Mouse (Mus musculus): ENCODE results near the gene Crmp1. TPM values are rescaled to one million over a fixed set of nuclear protein-coding genes. Genes with fewer than 3 reads are reported as not detected.

The Crmp1 gene
- total and polyA plus RNA-seq, 2 experiments from 2014 or later: 2.0 to 5.2 TPM

- no peak for TF ChIP-seq CTCF (IDR thresholded peaks at IDR 0.05; ENCODE audit: low read depth)
- no peak for TF ChIP-seq EP300 (IDR thresholded peaks at IDR 0.05; ENCODE audit: low read depth)
- H3K4me2 ChIP-seq (ENCODE audit: low read depth, low read length): no peak overlapping the region
- H3K4me3 ChIP-seq (ENCODE audit: low read depth, low read length): no peak overlapping the region
- no peak for DNase-seq (ENCODE audit: low spot score)
- 78% methylated on average over 6 of the region's 6 CpGs for WGBS
- H3K4me1 ChIP-seq (ENCODE audit: control insufficient read depth, insufficient read depth): no peaks in the 10 kb centered on the region
- H3K36me3 ChIP-seq (replicated peaks; ENCODE audit: control insufficient read depth, insufficient read depth, low read length): no peaks in the 10 kb centered on the region
- H3K27ac ChIP-seq (ENCODE audit: low read depth): no peak overlapping the region
- no peak for ATAC-seq (ENCODE audit: insufficient read depth, low read depth)
- no peak overlapping the region for H3K9ac ChIP-seq (replicated peaks; ENCODE audit: low read depth, low read length)
- H3K27me3 ChIP-seq (ENCODE audit: control insufficient read depth, insufficient read depth, low read length): no peaks in the 10 kb centered on the region
- no peaks in the 10 kb centered on the region for H3K9me3 ChIP-seq (replicated peaks; ENCODE audit: control insufficient read depth, low read length)
These were observed 27.1 kb upstream of the Crmp1 start for GRCm38 (mm10) chr5:37214614-37215013.

GRCm38 (mm10) chr5:37215276-37215675 lies 26.5 kb upstream of the Crmp1 start:
- no peaks in the 10 kb centered on the region for H3K4me1 ChIP-seq (ENCODE audit: control insufficient read depth, insufficient read depth)
- no peak for TF ChIP-seq CTCF (IDR thresholded peaks at IDR 0.05; ENCODE audit: low read depth)
- no peak overlapping the region for H3K4me2 ChIP-seq (ENCODE audit: low read depth, low read length)
- DNase-seq (ENCODE audit: low spot score) (no peak), ATAC-seq (ENCODE audit: insufficient read depth, low read depth) (no peak)
- no peak overlapping the region for H3K9ac ChIP-seq (replicated peaks; ENCODE audit: low read depth, low read length)
- H3K9me3 ChIP-seq (replicated peaks; ENCODE audit: control insufficient read depth, low read length): no peaks in the 10 kb centered on the region
- no peaks in the 10 kb centered on the region for H3K36me3 ChIP-seq (replicated peaks; ENCODE audit: control insufficient read depth, insufficient read depth, low read length)
- 83% methylated on average over 7 of the region's 7 CpGs for WGBS
- H3K27me3 ChIP-seq (ENCODE audit: control insufficient read depth, insufficient read depth, low read length): no peaks in the 10 kb centered on the region
- H3K27ac ChIP-seq (ENCODE audit: low read depth): no peak overlapping the region
- no peak overlapping the region for H3K4me3 ChIP-seq (ENCODE audit: low read depth, low read length)

- no peaks in the 10 kb centered on the region for H3K27me3 ChIP-seq (ENCODE audit: control insufficient read depth, insufficient read depth, low read length)
- H3K27ac ChIP-seq (ENCODE audit: low read depth): no peak overlapping the region
- no peaks in the 10 kb centered on the region for H3K9me3 ChIP-seq (replicated peaks; ENCODE audit: control insufficient read depth, low read length)
- no peaks in the 10 kb centered on the region for H3K36me3 ChIP-seq (replicated peaks; ENCODE audit: control insufficient read depth, insufficient read depth, low read length)
- H3K4me2 ChIP-seq (ENCODE audit: low read depth, low read length): no peak overlapping the region
- no peak for TF ChIP-seq CTCF (IDR thresholded peaks at IDR 0.05; ENCODE audit: low read depth)
- no peak for TF ChIP-seq EP300 (IDR thresholded peaks at IDR 0.05; ENCODE audit: low read depth)
- 43% methylated on average over 5 of the region's 5 CpGs for WGBS
- no peak for DNase-seq (ENCODE audit: low spot score)
- no peak overlapping the region for H3K4me3 ChIP-seq (ENCODE audit: low read depth, low read length)
- no peak for ATAC-seq (ENCODE audit: insufficient read depth, low read depth)
- H3K4me1 ChIP-seq (ENCODE audit: control insufficient read depth, insufficient read depth): no peaks in the 10 kb centered on the region
- no peak overlapping the region for H3K9ac ChIP-seq (replicated peaks; ENCODE audit: low read depth, low read length)
These were observed 22.1 kb upstream of the Crmp1 start for GRCm38 (mm10) chr5:37219615-37220014.

GRCm38 (mm10) chr5:37220575-37220974 lies 21.2 kb upstream of the Crmp1 start:
- no peak for TF ChIP-seq EP300 (IDR thresholded peaks at IDR 0.05; ENCODE audit: low read depth)
- TF ChIP-seq CTCF (IDR thresholded peaks at IDR 0.05; ENCODE audit: low read depth): no peak
- Histone ChIP-seq H3K27me3 (ENCODE audit: control insufficient read depth, insufficient read depth, low read length) (no peaks in the 10 kb centered on the region), H3K9ac (replicated peaks; ENCODE audit: low read depth, low read length) (no peak overlapping the region), H3K4me2 (ENCODE audit: low read depth, low read length) (no peak overlapping the region), H3K4me3 (ENCODE audit: low read depth, low read length) (no peak overlapping the region), H3K27ac (ENCODE audit: low read depth) (no peak overlapping the region), H3K4me1 (ENCODE audit: control insufficient read depth, insufficient read depth) (no peaks in the 10 kb centered on the region), H3K9me3 (replicated peaks; ENCODE audit: control insufficient read depth, low read length) (no peaks in the 10 kb centered on the region), H3K36me3 (replicated peaks; ENCODE audit: control insufficient read depth, insufficient read depth, low read length) (no peaks in the 10 kb centered on the region)
- ATAC-seq (ENCODE audit: insufficient read depth, low read depth): no peak
- no peak for DNase-seq (ENCODE audit: low spot score)
- 71% methylated on average over 5 of the region's 5 CpGs for WGBS

- 49% methylated on average over 6 of the region's 6 CpGs for WGBS
- no peak for ATAC-seq (ENCODE audit: insufficient read depth, low read depth)
- TF ChIP-seq CTCF (IDR thresholded peaks at IDR 0.05; ENCODE audit: low read depth): no peak
- no peak for TF ChIP-seq EP300 (IDR thresholded peaks at IDR 0.05; ENCODE audit: low read depth)
- no peak overlapping the region for H3K4me3 ChIP-seq (ENCODE audit: low read depth, low read length)
- no peaks in the 10 kb centered on the region for H3K9me3 ChIP-seq (replicated peaks; ENCODE audit: control insufficient read depth, low read length)
- no peaks in the 10 kb centered on the region for H3K36me3 ChIP-seq (replicated peaks; ENCODE audit: control insufficient read depth, insufficient read depth, low read length)
- H3K4me1 ChIP-seq (ENCODE audit: control insufficient read depth, insufficient read depth): no peaks in the 10 kb centered on the region
- no peak overlapping the region for H3K4me2 ChIP-seq (ENCODE audit: low read depth, low read length)
- no peak overlapping the region for H3K27ac ChIP-seq (ENCODE audit: low read depth)
- no peak overlapping the region for H3K9ac ChIP-seq (replicated peaks; ENCODE audit: low read depth, low read length)
- no peak for DNase-seq (ENCODE audit: low spot score)
- H3K27me3 ChIP-seq (ENCODE audit: control insufficient read depth, insufficient read depth, low read length): no peaks in the 10 kb centered on the region
These were observed 20.2 kb upstream of the Crmp1 start for GRCm38 (mm10) chr5:37221563-37221962.

- Histone ChIP-seq H3K4me2 (ENCODE audit: low read depth, low read length) (no peak overlapping the region), H3K27me3 (ENCODE audit: control insufficient read depth, insufficient read depth, low read length) (no peaks in the 10 kb centered on the region), H3K36me3 (replicated peaks; ENCODE audit: control insufficient read depth, insufficient read depth, low read length) (no peaks in the 10 kb centered on the region), H3K4me1 (ENCODE audit: control insufficient read depth, insufficient read depth) (no peaks in the 10 kb centered on the region), H3K9me3 (replicated peaks; ENCODE audit: control insufficient read depth, low read length) (no peaks in the 10 kb centered on the region), H3K4me3 (ENCODE audit: low read depth, low read length) (no peak overlapping the region), H3K27ac (ENCODE audit: low read depth) (no peak overlapping the region), H3K9ac (replicated peaks; ENCODE audit: low read depth, low read length) (no peak overlapping the region)
- WGBS: 64% methylated on average over 8 of the region's 8 CpGs
- ATAC-seq (ENCODE audit: insufficient read depth, low read depth) (no peak), DNase-seq (ENCODE audit: low spot score) (no peak)
- no peak for TF ChIP-seq CTCF (IDR thresholded peaks at IDR 0.05; ENCODE audit: low read depth)
- TF ChIP-seq EP300 (IDR thresholded peaks at IDR 0.05; ENCODE audit: low read depth): no peak
These were observed 19.4 kb upstream of the Crmp1 start for GRCm38 (mm10) chr5:37222316-37222715.
